Mouse (Mus musculus): ENCODE measurements around the gene Isg20l2. TPM values are rescaled to one million over a fixed set of nuclear protein-coding genes. Genes with fewer than 3 reads are reported as not detected.

The Isg20l2 gene
- total RNA-seq (2023), result 10 to 100 TPM; 23.2 to 24.4 TPM

DNA sequence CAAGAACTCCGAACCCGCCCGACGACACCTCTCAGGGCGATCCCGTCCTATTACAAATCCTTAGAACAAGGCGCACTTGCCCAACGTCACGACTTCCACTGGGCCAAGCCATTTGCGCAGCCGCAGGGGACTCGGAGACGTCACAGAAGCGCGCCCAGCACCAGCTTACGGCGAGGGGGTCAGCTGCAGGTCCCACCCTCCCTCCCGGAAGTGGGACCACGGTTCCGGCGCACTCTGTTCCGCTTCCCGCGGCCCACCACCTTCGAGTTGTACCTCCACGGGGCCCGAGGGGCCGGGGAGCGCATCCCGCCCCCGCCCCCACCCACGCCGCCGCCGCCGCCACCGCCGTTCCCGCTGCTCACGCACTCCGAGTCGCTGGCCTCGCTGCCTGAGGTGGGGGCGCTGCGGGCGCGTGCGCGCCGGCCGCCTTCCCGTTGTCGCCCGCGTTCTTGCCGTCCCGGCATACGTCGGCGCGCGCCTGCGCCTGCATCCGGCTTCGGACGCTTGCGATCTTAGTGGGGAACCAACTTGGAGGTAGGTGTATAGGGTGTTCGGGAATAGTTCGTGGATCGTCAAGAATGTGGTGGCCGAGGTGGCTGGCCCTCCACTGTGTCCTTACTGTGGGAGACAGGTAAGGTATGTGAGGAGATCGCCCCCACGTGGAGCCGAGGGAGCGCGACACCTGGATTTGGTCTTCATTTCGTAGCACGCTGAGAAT lies at the start of gene Isg20l2, which contains the start of gene Rrnad1:
Gene Isg20l2 (plus strand): TSS at position 237 of the 718 bp plus-strand sequence.
Gene Rrnad1 (minus strand): TSS at position 640 of the 718 bp plus-strand sequence.

DNA sequence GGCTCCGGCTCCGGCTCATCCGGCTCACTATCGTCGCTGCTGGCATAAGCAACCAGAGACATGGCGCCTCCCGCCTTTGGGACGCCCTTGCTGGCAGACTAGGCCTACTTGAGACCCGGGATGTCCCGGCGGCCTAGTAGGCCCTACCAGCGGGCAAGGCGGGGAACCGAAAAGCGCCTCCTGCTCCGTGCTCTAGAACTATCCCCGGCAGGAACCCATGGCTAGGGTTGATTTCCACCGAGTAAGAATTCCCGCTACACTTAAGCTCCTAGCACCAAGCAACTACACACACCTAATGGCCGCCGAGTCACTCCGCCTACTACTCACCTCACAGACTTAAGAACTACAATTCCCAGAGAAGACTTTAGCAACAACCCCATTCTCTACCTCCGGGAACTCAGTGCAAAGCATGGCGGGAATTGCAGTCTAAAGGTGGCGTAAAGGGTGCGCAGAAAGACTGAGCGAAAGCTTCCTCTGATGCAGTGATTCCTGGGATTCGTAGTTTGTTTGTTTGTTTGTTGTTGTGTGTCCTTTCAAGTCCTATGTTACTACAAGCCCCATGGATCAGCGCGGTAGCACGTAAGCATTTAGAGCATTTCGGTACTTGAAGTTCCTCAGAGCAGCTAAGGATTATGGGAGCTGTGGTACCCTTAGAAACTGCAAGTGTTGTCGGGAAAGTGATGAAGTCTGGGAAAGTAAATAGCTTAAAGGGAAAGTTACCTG lies 44.7 kb upstream of the Isg20l2 start, which contains the start of gene Prcc:
Gene Prcc (minus strand): TSS at position 328 of the 723 bp plus-strand sequence.

GRCm38 (mm10) chr3:87905880-87906485 lies 24.1 kb upstream of the Isg20l2 start, which contains the start of gene Hdgf:
Gene Hdgf, plus strand, starts transcription at chr3:87906321.

GRCm38 (mm10) chr3:87919336-87920108 lies 10.6 kb upstream of the Isg20l2 start, which contains the start of gene Mrpl24:
Gene Mrpl24, plus strand, starts transcription at chr3:87919506.

DNA sequence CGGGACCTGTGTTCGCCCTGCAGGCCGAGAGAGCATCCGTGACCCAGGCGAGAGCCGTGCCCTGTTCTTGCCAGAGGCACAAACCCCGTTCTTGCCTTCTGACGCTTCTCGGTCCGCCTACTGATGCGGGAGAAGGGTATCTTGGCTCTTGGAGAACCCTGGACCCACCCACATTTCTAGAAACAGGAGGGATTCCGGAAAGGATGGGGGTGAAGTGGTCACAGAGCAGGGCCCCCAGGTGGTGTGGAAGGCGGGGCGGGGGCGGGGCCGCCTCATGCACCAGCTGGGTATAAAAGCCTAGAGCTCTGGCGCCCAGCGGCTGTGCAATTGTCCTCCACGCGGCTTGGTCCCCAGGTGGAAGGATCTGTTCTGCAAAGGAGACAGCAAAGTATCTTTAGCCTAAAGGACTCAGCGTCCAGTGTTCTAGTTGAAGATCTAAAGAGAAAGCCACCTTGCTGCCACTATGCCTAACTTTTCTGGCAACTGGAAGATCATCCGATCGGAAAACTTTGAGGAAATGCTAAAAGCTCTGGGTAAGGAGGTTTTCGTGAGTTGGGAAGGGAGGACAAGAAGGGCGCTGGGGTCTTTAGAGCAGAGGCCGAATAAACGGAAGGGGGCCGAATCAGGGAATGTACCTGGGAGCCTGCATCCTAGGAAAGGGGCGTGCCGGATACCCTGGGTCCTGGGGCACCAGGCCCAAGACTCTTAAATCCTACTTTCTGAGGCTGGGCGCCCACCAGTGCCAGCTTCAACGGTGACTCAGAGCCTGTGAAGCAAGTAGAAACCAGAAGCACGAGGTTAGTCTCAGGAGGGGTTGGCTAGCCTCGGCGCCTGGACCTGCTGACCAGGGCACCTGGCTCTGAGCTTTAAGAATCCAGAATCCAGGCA lies 18.5 kb downstream of the Isg20l2 start, which contains the start of gene Crabp2:
Gene Crabp2 (plus strand): TSS at position 289 of the 888 bp plus-strand sequence.

GRCm38 (mm10) chr3:87970939-87971488 lies 40.9 kb downstream of the Isg20l2 start, which contains the start of gene Nes:
Gene Nes, plus strand, starts transcription at chr3:87971078.

Other genes starting within 250 kb of the Isg20l2 start
- gene Lrrc71, start 181.7 kb upstream of the Isg20l2 start, total RNA-seq (2023), result under 1 TPM; 0.31 to 0.94 TPM
- not detected for gene Ntrk1, start 135.2 kb upstream of the Isg20l2 start, total RNA-seq (2023)
- not detected for gene Insrr, start 133.4 kb upstream of the Isg20l2 start, total RNA-seq (2023)
- 1 to 10 TPM in 1 of 2 experiments, under 1 TPM in 1; 0.22 to 1.3 TPM for gene Pear1, start 106.0 kb upstream of the Isg20l2 start, total RNA-seq (2023)
- gene Sh2d2a, start 83.6 kb upstream of the Isg20l2 start, total RNA-seq (2023), result under 1 TPM; 0.57 to 0.70 TPM
- gene Prcc, start 44.7 kb upstream of the Isg20l2 start, total RNA-seq (2023), result 10 to 100 TPM; 30.5 to 30.9 TPM
- gene Hdgf, start 24.0 kb upstream of the Isg20l2 start, total RNA-seq (2023), result 100 to 1,000 TPM; 117 to 149 TPM
- 10 to 100 TPM; 65.4 to 71.5 TPM for gene Mrpl24, start 10.8 kb upstream of the Isg20l2 start, total RNA-seq (2023)
- gene Rrnad1, start 403 bp downstream of the Isg20l2 start, total RNA-seq (2023), result 10 to 100 TPM in 1 of 2 experiments, 1 to 10 TPM in 1; 9.9 to 12.1 TPM
- not detected for gene Crabp2, start 18.4 kb downstream of the Isg20l2 start, total RNA-seq (2023)
- not detected for gene Nes, start 40.8 kb downstream of the Isg20l2 start, total RNA-seq (2023)
- gene Bcan, start 69.9 kb downstream of the Isg20l2 start, total RNA-seq (2023), result not detected
- not detected for gene Hapln2, start 97.3 kb downstream of the Isg20l2 start, total RNA-seq (2023)
- gene Gpatch4, start 112.8 kb downstream of the Isg20l2 start, total RNA-seq (2023), result 1 to 10 TPM; 2.5 to 5.9 TPM
- gene Naxe, start 128.2 kb downstream of the Isg20l2 start, total RNA-seq (2023), result 10 to 100 TPM; 26.4 to 30.3 TPM
- gene Ttc24, start 148.0 kb downstream of the Isg20l2 start, total RNA-seq (2023), result not detected
- gene Iqgap3, start 151.7 kb downstream of the Isg20l2 start, total RNA-seq (2023), result 10 to 100 TPM; 35.3 to 39.7 TPM
- 10 to 100 TPM; 55.4 to 69.5 TPM for gene Mef2d, start 212.1 kb downstream of the Isg20l2 start, total RNA-seq (2023)